Mouse (Mus musculus): ENCODE results near the gene Rnf114. TPM values are rescaled to one million over a fixed set of nuclear protein-coding genes. Genes with fewer than 3 reads are reported as not detected.

Rnf114 gene
- polyA plus RNA-seq, 1 experiment = 33.5 TPM

GRCm38 (mm10) chr2:167487551-167487950 is 4.9 kb upstream of the Rnf114 start:
- Histone ChIP-seq H3K27ac (ENCODE audit: control insufficient read depth, insufficient read depth, low read depth, low read length, poor library complexity) (no peak overlapping the region), H3K4me3 (replicated peaks; ENCODE audit: control insufficient read depth, low read depth, low read length) (no peak overlapping the region), H3K4me1 (ENCODE audit: control insufficient read depth, insufficient read depth, low read length) (no peaks in the 10 kb centered on the region; the same call in 1 of the 2 replicates)
- no peak for TF ChIP-seq CTCF (IDR thresholded peaks at IDR 0.05; ENCODE audit: control insufficient read depth, insufficient read depth, low read length)
- TF ChIP-seq POLR2A (IDR thresholded peaks at IDR 0.05; ENCODE audit: borderline replicate concordance, control insufficient read depth, low read depth, low read length) = no peak
- 92% methylated on average over 6 of the region's 6 CpGs for WGBS

GRCm38 (mm10) chr2:167487994-167488393 is 4.5 kb upstream of the Rnf114 start:
- H3K27ac ChIP-seq (ENCODE audit: control insufficient read depth, insufficient read depth, low read depth, low read length, poor library complexity) = no peak overlapping the region
- 92% methylated on average over 6 of the region's 6 CpGs for WGBS

GRCm38 (mm10) chr2:167490813-167491525 is 1.5 kb upstream of the Rnf114 start:
- H3K4me1 ChIP-seq (ENCODE audit: control insufficient read depth, insufficient read depth, low read length) = no peaks in the 10 kb centered on the region; the same call in 1 of the 2 replicates
- no peak overlapping the region for H3K4me3 ChIP-seq (replicated peaks; ENCODE audit: control insufficient read depth, low read depth, low read length)
- WGBS = 75% methylated on average over 4 of the region's 4 CpGs
- TF ChIP-seq POLR2A (IDR thresholded peaks at IDR 0.05; ENCODE audit: borderline replicate concordance, control insufficient read depth, low read depth, low read length) = no peak
- no peak for TF ChIP-seq CTCF (IDR thresholded peaks at IDR 0.05; ENCODE audit: control insufficient read depth, insufficient read depth, low read length)
- no peak overlapping the region for H3K27ac ChIP-seq (ENCODE audit: control insufficient read depth, insufficient read depth, low read depth, low read length, poor library complexity)

More at GRCm38 (mm10) chr2:167487994-167488393, 4.5 kb upstream of the Rnf114 start:
- TF ChIP-seq CTCF (IDR thresholded peaks at IDR 0.05; ENCODE audit: control insufficient read depth, insufficient read depth, low read length) (no peak), POLR2A (IDR thresholded peaks at IDR 0.05; ENCODE audit: borderline replicate concordance, control insufficient read depth, low read depth, low read length) (no peak)
- H3K4me3 ChIP-seq (replicated peaks; ENCODE audit: control insufficient read depth, low read depth, low read length) = no peak overlapping the region
- no peaks in the 10 kb centered on the region; the same call in 1 of the 2 replicates for H3K4me1 ChIP-seq (ENCODE audit: control insufficient read depth, insufficient read depth, low read length)

GRCm38 (mm10) chr2:167492713-167493636 is 530 bp downstream of the Rnf114 start, which contains the start of gene Spata2:
Gene Spata2 (minus strand): TSS chr2:167492887.
- 2% methylated on average over 63 of the region's 63 CpGs for WGBS
- H3K4me3 ChIP-seq (replicated peaks; ENCODE audit: control insufficient read depth, low read depth, low read length) = peak within 1 kb of the TSS; percentile 97
- H3K4me1 ChIP-seq (ENCODE audit: control insufficient read depth, insufficient read depth, low read length) = no peaks in the 10 kb centered on the region; the same call in 1 of the 2 replicates
- H3K27ac ChIP-seq (ENCODE audit: control insufficient read depth, insufficient read depth, low read depth, low read length, poor library complexity) = peak within 1 kb of the TSS; percentile 100
- peak; percentile 80; the same call in 1 of the 2 replicates for TF ChIP-seq POLR2A (IDR thresholded peaks at IDR 0.05; ENCODE audit: borderline replicate concordance, control insufficient read depth, low read depth, low read length)
- TF ChIP-seq CTCF (IDR thresholded peaks at IDR 0.05; ENCODE audit: control insufficient read depth, insufficient read depth, low read length) = no peak

- 33% methylated on average over 7 of the region's 7 CpGs for WGBS
- no peak overlapping the region for H3K27ac ChIP-seq (ENCODE audit: control insufficient read depth, insufficient read depth, low read depth, low read length, poor library complexity)
- no peaks in the 10 kb centered on the region; the same call in 1 of the 2 replicates for H3K4me1 ChIP-seq (ENCODE audit: control insufficient read depth, insufficient read depth, low read length)
- H3K4me3 ChIP-seq (replicated peaks; ENCODE audit: control insufficient read depth, low read depth, low read length) = no peak overlapping the region
- TF ChIP-seq CTCF (IDR thresholded peaks at IDR 0.05; ENCODE audit: control insufficient read depth, insufficient read depth, low read length) = no peak
- no peak for TF ChIP-seq POLR2A (IDR thresholded peaks at IDR 0.05; ENCODE audit: borderline replicate concordance, control insufficient read depth, low read depth, low read length)
These were observed 4.0 kb downstream of the Rnf114 start for GRCm38 (mm10) chr2:167496437-167496836.

GRCm38 (mm10) chr2:167497272-167497671 is 4.8 kb downstream of the Rnf114 start:
- no peak overlapping the region for H3K4me3 ChIP-seq (replicated peaks; ENCODE audit: control insufficient read depth, low read depth, low read length)
- H3K4me1 ChIP-seq (ENCODE audit: control insufficient read depth, insufficient read depth, low read length) = no peaks in the 10 kb centered on the region
- TF ChIP-seq CTCF (IDR thresholded peaks at IDR 0.05; ENCODE audit: control insufficient read depth, insufficient read depth, low read length) = peak; percentile 68
- TF ChIP-seq POLR2A (IDR thresholded peaks at IDR 0.05; ENCODE audit: borderline replicate concordance, control insufficient read depth, low read depth, low read length) = no peak
- H3K27ac ChIP-seq (ENCODE audit: control insufficient read depth, insufficient read depth, low read depth, low read length, poor library complexity) = no peak overlapping the region
- 66% methylated on average over 5 of the region's 5 CpGs for WGBS

- TF ChIP-seq POLR2A (IDR thresholded peaks at IDR 0.05; ENCODE audit: borderline replicate concordance, control insufficient read depth, low read depth, low read length) (no peak), CTCF (IDR thresholded peaks at IDR 0.05; ENCODE audit: control insufficient read depth, insufficient read depth, low read length) (no peak)
- WGBS = 29% methylated on average over 13 of the region's 13 CpGs
- Histone ChIP-seq H3K27ac (ENCODE audit: control insufficient read depth, insufficient read depth, low read depth, low read length, poor library complexity) (peak overlapping the region; percentile 82), H3K4me1 (ENCODE audit: control insufficient read depth, insufficient read depth, low read length) (peaks cover 3% of the 10 kb centered on the region), H3K4me3 (replicated peaks; ENCODE audit: control insufficient read depth, low read depth, low read length) (peak overlapping the region; percentile 79)
These were observed 10.3 kb downstream of the Rnf114 start for GRCm38 (mm10) chr2:167502554-167503252.
